Mouse (Mus musculus) spleen, adult 10 weeks (tissue): ENCODE results near the gene Fam122b. TPM values are rescaled to one million over a fixed set of nuclear protein-coding genes. Genes with fewer than 3 reads are reported as not detected.

Source experiments
- polyA plus RNA-seq: library from polyadenylated mRNA; stranded (reverse); fragments of 350-450 nt; fragmentation: Illumina TruSeq; extraction: RNeasy Lipid Tissue Mini Kit (QIAGEN cat#74804); gene quantifications from one replicate; pipeline ENCODE4 v1.2.3, GENCODE M21; 2015; ENCODE audit warnings: low replicate concordance; ENCODE audit not compliant: insufficient read depth

The Fam122b gene
- 18.6 TPM for polyA plus RNA-seq

DNA sequence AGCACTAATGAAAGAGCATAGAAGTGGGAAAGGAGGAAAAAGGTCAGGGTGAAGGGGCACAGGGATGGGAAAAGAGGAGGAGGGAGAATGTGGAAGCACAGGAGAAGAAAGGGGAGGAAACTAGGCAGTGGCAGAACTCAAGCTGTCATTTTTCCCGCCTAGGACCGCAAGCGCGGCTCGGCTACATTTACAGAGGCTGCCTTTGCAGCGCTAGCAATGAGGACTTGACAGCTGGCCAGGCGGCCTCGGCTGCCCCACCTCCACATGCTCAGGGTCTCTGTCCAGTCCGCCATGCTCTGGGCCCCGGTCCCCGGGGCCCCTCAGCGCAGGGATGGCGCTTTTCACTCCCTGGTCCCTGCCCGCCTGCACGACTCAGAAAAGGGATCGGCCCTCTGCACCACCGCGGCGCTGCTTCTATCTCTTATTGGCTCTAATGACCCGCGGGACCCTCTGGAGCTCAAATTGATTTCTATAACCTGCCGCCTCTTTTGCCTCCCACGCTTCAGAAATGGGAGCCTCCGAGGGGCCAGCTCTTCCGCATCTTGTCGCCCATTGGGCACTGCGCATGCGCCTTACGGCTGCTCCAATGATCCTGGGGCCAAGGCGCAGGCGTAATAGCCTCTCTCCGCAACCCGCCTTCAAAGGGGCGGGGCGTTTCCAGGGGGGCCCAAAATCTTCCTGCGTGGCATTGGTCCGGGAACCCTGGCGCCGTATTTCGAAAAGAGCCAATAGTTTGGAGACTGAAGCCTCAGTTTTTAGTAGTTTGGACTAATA, at the start of gene Fam122b:
TSS of gene Fam122b (minus strand) at position 517 of the 774 bp plus-strand sequence.

DNA sequence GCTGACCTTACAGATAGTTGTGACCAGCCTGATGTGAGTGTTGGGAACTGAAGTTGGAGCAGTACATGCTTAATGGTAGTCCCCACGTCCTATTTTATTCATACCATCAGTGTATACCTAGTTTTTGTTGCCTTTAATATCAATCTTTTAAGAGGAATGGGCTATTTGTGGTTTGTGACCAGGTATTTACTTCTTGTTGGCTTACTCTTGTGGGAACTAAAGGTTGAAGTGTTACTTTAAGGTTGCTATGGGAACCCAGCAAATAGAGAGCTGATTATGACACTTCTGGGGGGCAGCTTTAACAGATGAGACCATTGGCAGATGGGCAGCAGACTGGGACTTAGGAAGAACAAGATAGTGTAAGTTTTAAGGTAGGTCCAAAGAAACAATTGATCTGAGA, 3.5 kb upstream of the Fam122b start, which contains the start of gene Fam122c:
TSS of gene Fam122c (plus strand) at position 301 of the 400 bp plus-strand sequence.

DNA sequence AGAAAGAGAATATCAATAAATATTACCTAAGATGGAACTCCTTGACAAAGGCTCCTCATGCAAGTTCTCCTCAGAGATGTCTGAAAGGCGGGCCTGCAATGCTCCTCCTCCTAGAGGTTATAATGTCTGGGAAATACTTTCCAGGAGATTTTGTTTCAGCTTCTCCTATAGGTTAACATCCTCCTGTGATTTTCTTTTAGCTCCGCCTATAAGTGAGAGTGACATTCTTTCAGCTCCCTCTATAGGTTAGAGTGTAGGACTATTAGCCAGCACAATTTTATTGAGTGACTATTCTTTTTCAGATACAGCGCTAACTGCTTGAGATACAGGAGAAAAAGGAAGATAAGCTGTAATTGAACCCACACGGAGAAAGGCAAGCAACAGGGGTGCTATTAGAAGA, 29.6 kb downstream of the Fam122b start, which contains the start of gene Plac1:
TSS of gene Plac1 (minus strand) at position 101 of the 400 bp plus-strand sequence.

Other genes with a start within 250 kb of the Fam122b start
- not detected for gene Plac1, start 29.7 kb downstream of the Fam122b start, polyA plus RNA-seq
- gene Fam122c, start 3.6 kb upstream of the Fam122b start, polyA plus RNA-seq, result not detected
- gene Mospd1, start 100.7 kb upstream of the Fam122b start, polyA plus RNA-seq, result 23.7 TPM
- not detected for gene Etd, start 165.1 kb upstream of the Fam122b start, polyA plus RNA-seq